Mouse (Mus musculus): Measurements from ENCODE around the gene Dpm1. TPM values are rescaled to one million over a fixed set of nuclear protein-coding genes. Genes with fewer than 3 reads are reported as not detected.

Gene Dpm1
- total RNA-seq (2021) = 10 to 100 TPM; 79.7 to 84.2 TPM

DNA sequence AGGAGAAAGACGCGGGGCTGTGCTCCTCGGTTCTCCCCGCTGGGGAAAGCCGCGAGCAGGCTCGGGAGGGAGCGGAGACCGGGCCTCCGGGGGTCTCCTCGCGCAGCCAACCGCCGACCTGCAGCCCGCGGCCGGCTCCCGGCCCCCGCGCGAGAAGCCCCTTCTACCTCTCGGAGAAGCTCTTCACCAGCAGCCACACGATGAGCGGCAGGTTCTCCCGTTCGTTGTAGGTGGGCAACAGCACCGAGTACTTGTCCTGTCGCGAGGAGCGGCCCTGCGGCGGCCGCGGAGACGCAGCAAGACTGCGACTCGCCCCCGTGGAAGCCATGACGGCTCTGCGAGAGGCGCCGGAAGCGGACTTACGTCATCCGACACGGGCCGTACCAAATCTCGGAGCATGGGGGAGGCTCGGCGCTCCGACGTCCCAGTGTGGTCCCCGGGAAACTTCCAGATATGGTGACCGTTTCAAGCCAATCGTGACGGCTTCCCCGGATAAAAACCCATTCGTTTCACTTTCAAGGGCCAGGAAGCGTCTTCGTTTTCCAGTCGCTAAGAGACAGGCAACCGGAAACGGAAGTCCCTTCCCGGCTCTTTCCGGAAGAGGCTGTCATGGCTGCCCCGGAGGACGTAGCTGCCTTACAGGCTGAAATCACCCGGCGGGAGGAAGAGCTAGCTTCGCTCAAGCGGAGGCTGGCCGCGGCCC, at the start of gene Dpm1, which contains the start of the genes Gm20716 and Mocs3:
Dpm1 (minus strand) TSS at position 566 of the 703 bp plus-strand sequence.
Gm20716 (minus strand) TSS at position 339 of the 703 bp plus-strand sequence.
Mocs3 (plus strand) TSS at position 597 of the 703 bp plus-strand sequence.
- peak; percentile 91 to 93 for DNase-seq

DNA sequence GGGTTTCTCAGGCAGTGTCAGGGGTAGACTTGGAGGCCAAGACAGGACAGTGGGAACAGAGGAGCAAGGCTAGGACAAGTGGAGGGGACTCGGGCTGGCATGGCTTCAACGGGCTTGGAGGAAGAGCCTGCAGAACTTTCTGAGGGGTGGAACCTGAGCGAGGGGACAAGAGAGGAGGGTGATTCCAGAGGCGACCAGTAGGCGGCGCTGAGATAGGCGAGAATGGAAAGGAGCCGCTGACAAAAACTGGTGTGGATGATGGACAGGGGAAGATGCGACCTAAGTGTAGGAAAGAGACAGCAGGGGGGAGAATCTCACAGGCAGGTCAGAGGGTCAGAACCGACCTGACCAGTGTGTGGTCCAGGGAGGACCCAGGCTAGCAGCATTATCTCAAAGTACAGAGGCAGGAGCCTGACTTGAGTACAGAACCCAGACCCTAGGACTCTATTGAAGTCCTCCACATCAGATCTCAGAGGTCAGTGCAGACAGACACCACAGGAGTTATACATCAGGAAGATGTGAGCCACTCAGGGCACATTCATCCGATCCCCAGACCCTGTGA, 44.1 kb upstream of the Dpm1 start:
- DNase-seq = peak; percentile 73 to 77

DNA sequence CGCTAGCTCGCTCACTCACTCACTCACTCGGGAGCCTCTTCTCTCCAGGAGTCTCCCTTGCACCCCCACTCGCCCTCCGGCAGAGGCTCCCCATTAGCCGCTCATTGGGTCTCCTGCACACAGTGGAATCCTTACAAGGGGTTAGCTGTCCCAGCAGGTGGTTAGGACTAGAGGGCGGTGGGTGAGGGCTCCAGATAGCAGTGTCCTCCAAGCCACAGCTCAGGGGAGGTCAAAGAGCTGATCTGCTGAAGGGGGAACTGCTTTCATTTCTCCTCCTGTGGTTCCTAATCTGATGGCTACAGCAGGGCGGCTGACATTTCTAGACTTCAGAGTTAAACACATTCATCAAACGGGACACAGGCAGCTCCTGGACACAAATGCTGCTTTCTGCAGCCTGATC, 43.0 kb upstream of the Dpm1 start:
- no peak for DNase-seq

DNA sequence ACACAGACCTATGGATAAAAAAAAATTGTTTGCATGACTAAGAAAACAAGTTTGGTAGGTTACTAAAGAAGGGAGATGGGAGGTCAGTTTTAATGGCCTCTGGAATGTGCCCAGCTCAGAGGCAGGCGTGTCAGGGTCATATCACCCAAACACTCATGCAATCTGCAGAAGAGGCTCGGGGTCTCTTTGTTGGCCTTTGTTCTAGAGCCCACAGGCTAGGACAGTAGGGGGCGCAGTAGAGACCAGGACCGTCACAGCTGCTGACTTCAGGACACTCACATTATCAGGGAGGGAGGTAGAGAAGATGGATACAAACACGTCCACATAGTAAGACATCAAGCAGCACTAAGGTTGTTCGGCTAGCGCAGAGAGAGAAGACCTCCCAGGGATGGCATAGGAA, 37.6 kb upstream of the Dpm1 start:
- no peak for DNase-seq

DNA sequence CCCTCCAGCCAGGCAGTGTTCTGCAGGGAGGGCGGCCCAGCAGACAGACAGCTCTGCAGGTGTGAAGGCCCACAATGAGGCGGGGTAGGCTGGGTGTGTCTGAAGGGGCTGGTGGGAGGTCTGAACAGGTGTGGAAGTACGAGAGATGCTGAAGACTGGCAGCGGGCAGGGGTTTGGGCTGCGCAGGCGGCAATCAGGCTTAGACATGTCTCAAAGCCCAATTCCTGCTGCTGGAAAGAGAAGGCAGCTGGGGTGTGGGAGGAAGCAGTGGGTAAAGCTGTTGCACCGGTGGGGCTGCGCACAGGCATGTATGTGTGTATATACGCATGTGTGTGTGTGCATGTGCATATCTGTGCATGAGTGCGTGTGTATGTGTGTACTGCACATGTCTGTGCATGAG, 30.5 kb upstream of the Dpm1 start:
- DNase-seq = peak; percentile 64 to 67

DNA sequence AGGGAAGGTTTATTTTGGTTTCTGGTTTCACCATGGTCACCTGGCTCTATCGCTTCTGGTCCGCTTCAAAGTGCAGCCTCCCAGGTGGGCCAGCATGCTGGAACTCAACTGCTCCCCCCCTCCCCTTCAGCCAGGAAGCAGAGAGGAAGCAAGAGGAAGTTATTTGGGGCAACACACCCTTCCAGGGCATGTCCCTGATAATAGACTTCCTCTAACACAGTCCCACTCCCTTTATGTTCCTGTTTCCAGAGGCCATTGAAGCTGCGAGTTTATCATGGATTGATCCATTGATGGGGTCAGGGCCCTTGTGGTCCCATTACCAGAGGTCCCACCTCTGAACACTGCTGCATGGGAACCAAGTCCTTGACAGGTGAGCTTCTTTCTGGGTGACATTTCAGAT, 29.7 kb upstream of the Dpm1 start:
- no peak for DNase-seq

DNA sequence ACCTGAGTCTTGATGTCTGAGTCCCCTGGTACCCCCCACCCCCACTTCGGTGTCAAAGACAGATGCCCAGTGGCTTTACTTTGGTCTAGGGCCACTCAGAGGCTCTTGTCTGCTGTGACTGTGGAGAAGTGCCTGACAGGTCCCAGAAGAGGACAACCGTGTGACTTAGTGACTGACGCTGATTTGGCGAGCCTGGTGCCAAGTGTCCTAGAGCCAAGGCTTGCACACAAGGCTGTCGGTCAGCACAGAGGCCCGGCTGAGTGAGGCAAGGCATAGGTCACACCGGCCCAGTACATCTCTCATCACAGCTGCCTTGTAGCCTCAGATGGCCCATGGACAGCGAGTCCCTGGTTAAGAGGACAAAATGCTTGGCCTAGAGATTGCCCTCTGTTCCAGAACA, 28.7 kb upstream of the Dpm1 start:
- no peak for DNase-seq

DNA sequence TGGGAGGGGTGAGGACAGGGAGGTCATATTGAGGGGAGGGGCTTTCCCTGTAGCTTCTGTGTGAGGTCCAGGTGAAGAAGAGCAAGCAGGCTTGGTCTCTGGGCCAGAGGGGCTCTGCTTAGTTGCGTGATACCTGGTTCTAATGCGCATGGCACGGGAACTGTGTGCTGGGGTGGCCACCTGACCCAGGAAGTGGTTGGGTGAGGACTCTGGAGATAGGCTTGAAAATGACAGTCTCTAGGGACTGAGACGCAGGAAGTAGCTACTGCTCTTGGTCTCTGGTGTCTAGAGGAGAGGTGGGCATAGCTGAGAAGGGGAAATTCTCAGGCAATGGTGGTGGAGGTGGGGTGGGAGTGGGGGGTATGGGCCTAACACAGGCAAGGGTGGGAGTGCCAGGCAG, 26.8 kb upstream of the Dpm1 start:
- no peak for DNase-seq

DNA sequence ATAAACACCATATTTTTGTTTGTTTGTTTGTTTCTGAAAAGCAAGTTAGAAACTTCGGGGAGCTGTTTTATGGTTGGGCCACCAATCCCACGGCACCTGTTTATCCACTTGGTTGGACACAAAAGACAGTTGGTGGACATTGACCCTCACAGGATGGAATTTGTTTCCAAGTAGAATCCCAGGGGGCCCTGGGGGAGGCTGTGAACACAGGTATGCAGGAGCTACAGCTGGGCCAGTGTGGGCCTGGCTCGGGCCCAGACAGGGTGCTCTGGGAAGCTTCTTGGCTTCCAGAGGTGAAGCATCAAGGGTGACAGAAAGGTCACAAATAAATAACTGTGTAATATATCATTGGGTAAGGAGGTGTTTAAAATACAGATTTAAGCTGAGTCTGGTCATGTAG, 26.1 kb upstream of the Dpm1 start:
- no peak for DNase-seq

DNA sequence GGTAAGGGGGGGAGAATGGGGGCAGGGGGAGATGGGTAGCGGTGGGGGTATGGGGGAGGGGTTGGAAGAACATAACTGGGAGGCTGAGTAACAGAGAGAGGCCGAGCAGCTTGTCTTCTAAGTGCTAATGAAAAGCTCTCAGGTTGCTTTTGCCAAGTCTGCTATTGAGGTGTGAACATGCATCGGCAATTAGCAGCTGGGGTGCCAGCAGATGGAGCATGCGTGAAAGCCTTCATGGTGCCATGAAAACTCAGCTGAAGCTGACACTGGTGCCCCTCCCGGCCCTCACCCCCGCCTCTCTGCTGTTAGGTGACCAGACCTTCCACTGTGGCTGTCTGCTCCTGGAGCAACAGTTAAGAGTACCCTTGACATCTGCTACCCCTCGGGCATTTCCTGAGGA, 23.4 kb upstream of the Dpm1 start:
- no peak for DNase-seq

DNA sequence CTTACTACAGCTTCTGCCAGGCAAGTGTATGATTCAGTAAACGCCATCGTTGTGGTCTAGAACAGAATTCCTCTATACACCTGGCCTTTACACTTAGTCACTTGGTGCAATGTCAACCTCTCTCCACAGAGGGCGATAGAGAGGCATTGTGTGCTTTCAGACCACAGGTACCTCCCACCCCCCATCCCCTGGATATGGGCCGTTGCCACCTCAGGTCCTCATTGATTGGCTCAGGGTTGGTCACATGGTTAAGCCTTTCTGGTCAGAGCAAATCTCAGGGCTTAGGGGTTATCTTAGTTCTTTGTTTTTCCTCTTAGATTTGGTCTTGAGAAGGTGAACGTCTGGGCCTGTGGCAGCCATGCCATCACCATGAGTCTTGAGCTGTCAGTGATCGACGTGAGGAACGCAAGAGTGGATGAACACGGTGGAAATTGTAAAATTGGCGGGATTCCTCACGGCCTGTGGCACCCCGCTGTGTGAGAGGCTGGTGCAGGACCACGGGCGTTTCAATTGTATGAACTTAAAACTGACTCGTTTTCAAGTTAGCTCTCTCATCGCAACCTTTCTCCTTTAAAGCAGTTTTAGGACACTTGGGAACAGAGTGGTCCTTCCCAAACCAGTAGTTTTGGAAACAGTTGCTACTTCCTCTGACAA, 22.4 kb upstream of the Dpm1 start:
- no peak for DNase-seq

DNA sequence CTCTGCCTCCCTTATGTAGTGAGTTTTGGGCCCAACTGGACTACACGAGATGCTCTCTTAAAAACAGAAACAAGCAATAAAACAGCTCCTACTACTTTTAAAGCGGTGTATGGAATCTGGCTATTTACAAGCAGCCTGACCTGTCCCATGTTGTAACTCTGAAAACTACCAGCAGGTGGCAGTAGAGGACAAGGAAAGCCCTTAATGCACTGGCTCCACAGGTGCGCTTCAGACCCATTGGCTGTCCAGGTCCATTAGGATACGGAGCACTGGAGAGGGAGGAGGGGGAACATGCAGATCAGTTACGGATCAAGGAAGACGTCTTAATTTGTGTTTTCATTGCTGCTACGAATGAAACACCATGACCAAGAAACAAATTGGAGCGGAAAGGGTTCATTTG, 19.9 kb upstream of the Dpm1 start:
- DNase-seq = peak; percentile 71 to 81

DNA sequence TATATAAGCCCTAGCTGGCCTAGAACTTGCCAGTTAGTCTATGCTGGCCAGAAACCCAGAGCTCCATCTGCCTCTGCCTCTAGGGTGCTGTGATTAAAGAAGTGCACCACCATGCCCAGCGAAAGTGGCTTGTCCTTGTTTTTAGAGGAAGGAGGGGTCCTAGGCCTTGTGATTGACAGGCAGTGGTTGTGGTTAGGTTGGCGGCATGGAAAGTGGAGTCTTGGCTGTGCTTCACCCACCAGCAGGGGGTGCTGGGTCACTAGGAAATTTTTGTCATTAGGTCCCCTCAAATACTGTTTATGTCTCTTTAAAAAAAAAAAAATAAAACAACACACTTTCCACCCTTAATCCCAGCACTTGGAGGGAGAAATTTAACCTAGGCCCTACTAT, 18.5 kb upstream of the Dpm1 start:
- no peak for DNase-seq

DNA sequence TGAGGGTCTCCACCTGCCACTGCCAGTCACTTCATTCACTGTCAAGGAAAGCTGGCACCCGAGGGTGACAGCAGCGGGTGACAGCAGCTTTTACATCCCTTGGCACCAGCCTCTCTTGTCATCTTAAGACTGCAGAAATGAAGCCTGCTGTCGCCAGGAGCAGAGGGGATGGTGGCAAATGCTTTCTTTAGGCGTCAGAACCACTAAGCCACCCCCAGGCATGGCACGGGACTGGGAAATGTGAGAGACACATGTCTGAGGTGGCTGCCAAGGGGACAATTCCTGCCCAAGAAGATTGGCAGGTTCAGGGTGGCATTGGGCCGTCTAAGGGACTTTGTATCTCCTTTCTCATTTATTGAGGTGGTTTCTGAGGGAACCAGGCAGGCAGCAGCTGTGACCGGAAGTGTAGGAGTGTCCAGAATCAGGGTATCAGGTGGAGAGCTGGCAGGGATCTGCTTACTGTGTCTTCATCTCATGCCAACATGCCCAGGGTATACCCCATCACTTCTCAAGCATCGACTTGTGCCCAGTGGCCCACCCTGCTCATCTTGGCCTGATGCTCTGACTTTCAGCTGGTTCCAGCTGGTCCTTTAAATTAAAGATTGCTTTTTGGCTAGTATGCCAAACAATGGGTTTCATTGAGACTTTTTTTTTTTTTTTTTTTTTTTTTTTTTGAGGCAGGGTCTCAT, 17.9 kb upstream of the Dpm1 start:
- no peak for DNase-seq

DNA sequence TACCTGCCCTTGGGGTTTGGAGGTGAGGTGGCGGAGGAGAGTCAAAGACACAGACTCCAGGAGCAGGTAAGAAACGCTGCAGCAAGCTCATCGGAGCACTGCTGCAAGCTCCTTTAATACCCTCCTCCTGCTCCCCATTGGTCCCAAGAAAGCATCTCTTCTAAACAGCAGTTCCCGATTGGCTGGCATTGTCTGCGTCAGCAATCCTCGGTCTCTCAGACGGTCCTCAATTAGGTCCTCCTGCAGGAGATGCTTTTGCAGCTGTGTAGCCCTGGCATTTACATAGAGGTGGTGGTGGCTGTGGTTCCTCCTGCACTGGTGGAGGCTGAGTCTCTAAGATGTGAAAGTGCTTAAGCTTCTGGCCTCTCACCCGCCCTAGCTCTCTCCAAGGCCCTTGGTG, 15.2 kb upstream of the Dpm1 start:
- no peak for DNase-seq

DNA sequence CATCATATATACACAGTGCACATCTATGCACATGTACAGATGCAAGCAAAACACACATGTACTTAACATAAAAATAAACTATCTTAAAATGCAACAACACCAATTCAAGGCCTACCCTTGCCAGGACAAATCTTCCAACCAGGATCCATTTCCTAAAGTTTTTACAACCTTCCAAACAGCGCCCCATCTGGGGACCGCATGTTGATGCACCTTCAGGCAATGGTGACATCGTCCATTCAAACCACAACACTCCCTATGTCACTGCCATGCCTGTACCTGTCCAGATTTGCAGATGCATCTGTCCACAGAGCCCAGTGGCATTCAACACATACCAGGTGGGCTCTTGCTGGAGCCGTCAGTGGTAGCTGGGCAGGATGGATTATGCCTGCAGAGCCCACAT, 12.9 kb upstream of the Dpm1 start:
- no peak for DNase-seq

DNA sequence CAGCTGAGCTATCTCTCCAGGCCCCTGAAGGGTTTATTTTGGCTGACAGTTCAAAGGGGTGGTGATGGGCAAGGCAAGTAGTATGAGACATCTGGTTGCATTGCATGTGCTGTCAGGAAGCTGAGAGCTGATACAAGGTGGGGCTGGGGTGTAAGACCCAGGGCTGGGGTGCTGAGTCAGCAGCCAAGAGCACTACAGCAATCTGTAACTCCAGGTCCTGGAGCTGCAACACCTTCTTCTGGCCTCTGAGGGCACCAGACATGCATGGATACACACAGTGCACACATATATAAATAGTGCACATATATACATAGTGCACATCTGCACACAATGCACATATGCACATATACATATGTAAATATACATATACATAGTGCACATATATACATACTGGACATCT, 12.4 kb upstream of the Dpm1 start:
- no peak for DNase-seq

DNA sequence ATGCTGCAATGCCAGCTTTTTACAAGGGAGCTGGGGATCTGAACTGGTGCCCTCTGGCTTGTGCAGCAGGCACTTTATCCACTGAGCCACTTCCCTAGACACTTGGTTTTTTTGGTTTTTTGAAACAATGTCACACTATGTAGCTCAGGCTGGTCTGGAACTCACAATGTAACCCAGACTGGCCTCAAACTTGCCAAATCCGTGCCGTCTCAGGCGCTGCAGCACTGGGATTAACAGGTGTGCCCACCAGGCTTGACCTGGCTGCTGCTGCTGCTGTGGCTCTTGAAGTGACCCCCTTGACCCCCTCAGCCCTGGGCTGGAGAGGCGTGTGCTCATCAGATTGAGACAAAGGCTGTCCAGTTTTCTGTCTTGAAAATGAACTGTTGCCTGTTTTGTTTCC, 7.9 kb upstream of the Dpm1 start:
- no peak for DNase-seq

DNA sequence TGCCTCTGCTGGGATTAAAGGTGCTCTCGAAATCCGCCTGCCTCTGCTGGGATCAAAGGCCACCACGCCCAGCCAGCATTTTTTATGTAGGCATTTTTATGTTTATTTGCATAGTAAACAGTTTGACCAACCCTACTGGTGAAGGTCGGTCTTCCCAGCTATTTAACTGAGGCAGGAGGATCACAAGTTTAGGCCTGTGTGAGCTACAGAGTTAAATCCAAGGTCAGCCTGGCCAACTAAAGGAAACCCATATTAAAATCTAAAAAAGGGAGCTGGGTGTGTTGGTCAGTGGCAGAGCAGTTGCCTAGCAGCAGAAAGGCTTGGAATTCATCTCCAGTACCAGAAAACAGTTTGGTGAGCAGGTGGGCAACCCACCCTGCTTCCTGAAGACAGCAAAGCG, 2.9 kb upstream of the Dpm1 start:
- DNase-seq = no peak

DNA sequence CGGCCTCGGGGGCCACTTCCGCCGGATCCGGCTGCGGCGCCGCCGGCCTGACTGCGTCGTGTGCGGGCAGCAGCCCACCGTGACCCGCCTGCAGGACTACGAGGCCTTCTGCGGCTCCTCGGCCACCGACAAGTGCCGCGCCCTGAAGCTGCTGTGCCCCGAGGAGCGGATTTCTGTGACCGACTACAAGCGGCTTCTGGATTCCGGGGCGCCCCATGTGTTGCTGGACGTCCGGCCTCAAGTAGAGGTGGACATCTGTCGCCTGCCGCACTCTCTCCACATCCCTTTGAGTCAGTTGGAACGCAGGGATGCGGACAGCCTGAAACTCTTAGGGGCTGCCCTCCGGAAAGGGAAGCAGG, 1.1 kb upstream of the Dpm1 start:
- no peak for DNase-seq

DNA sequence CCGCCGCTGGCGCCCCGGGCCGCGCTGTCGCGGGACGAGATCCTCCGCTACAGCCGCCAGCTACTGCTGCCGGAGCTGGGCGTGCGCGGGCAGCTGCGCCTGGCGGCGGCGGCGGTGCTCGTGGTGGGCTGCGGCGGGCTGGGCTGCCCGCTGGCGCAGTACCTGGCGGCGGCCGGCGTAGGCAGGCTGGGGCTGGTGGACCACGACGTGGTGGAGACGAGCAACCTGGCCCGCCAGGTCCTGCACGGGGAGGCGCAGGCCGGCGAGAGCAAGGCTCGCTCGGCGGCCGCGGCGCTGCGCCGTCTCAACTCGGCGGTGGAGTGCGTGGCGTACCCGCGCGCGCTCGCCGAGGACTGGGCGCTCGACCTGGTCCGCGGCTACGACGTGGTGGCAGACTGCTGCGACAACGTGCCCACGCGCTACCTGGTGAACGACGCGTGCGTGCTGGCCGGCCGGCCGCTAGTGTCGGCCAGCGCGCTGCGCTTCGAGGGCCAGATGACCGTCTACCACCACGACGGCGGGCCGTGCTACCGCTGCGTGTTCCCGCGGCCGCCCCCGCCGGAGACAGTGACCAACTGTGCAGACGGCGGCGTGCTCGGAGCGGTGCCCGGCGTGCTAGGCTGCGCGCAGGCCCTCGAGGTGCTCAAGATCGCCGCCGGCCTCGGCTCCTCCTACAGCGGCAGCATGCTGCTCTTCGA, 531 bp upstream of the Dpm1 start:
- peak in 1 of 2 experiments; percentile 29 for DNase-seq

DNA sequence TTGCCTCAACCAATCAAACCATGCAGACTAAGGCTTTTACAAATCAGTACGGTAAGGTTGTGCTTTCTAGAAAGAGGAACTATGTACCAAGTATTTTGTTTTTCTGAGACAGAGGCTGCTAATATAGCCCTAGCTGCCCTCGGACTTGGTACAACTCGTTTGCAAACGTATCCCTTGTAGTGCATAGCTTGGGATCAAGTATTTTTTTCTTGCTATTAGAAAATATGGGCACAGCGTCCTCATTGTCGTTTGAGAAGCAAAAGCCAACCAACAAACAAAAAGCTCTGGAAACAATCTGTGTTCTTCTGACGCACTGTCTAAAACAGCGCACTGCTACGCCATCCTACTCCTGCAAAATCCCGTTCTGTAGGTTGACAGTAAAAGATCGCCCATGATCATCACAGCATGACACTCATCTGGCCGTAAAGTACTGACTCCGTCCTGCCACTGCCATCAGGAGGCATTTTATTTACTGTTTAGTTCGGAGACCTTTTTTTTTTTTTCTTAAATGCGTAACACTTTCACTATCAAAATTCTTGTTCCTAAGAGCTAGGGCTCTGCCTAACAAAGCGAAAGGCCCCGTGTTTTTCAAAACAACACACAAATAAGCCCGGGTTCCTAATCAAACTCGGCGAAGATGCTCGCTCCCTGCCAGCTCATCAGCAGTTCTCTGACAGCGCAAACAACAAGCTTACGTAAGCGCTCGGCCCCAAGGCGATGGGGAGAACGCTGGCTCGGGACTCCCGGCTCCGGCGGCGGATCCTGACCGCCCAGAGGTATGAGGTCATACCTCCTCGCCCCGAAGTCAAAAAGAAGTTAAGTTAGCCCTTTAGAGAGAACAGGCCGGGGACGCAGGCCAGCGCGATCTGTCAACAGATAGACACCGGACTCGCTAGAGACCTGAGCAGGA, 1.0 kb downstream of the Dpm1 start:
- DNase-seq = peak; percentile 56 to 63

Measured in layer of hippocampus, postnatal 36 days (tissue).